Mouse (Mus musculus) heart, embryonic 14.5 days (tissue): ENCODE data around the gene Pcsk6. TPM values are rescaled to one million over a fixed set of nuclear protein-coding genes. Genes with fewer than 3 reads are reported as not detected.
A peak's percentile ranks its signal among the peaks of the same experiment; 100 is the strongest.

Experiments
- ATAC-seq: fragments of 200-750 bp; cut with Nextera tagmentation; 2 replicates; pipeline ENCODE4 v1.8.0; 2017; ENCODE audit warnings: low read depth, moderate TSS enrichment; ENCODE audit not compliant: insufficient number of reproducible peaks, insufficient read depth, low FRiP score
- H3K27ac ChIP-seq, 2 experiments: fragments of 200-500 bp in 1 of 2; fragments of 300-500 bp in 1 of 2; sonication (generic) in 1 of 2; replicated peaks in 1 of 2; 2 replicates each; pipeline ENCODE4 v1.5.1; 2012 to 2014; ENCODE audit warnings: low read depth in 2 of 2, low read length in 2 of 2, control low read depth in 1 of 2, mild to moderate bottlenecking in 1 of 2, mixed read lengths in 1 of 2; ENCODE audit not compliant: control insufficient read depth in 1 of 2, insufficient read depth in 1 of 2
- H3K27me3 ChIP-seq: fragments of 300-500 bp; sonication (generic); 2 replicates; pipeline ENCODE4 v1.6.1; 2014; ENCODE audit warnings: mild to moderate bottlenecking, low read length, control low read depth; ENCODE audit not compliant: control insufficient read depth, insufficient read depth
- H3K36me3 ChIP-seq: fragments of 300-500 bp; sonication (generic); 2 replicates; pipeline ENCODE4 v1.6.1; 2014; ENCODE audit warnings: mild to moderate bottlenecking, control low read depth, low read length, mixed read lengths; ENCODE audit not compliant: control insufficient read depth, insufficient read depth
- H3K4me1 ChIP-seq, 2 experiments: fragments of 200-500 bp in 1 of 2; fragments of 300-500 bp in 1 of 2; sonication (generic) in 1 of 2; 2 replicates each; pipeline ENCODE4 v1.6.1; 2012 to 2014; ENCODE audit warnings: low read length in 2 of 2, control low read depth in 1 of 2, mixed read lengths in 1 of 2; ENCODE audit not compliant: control insufficient read depth in 2 of 2, insufficient read depth in 2 of 2
- H3K4me2 ChIP-seq: fragments of 300-500 bp; sonication (generic); 2 replicates; pipeline ENCODE4 v1.6.1; 2014; ENCODE audit warnings: mild to moderate bottlenecking, low read length
- H3K4me3 ChIP-seq, 2 experiments: fragments of 200-500 bp in 1 of 2; fragments of 300-500 bp in 1 of 2; sonication (generic) in 1 of 2; 2 replicates each; pipeline ENCODE4 v1.5.1; 2012 to 2014; ENCODE audit warnings: low read length in 2 of 2, mild to moderate bottlenecking in 2 of 2, control low read depth in 1 of 2, low read depth in 1 of 2, moderate library complexity in 1 of 2; ENCODE audit not compliant: control insufficient read depth in 1 of 2, insufficient read depth in 1 of 2
- H3K9ac ChIP-seq: fragments of 300-500 bp; sonication (generic); 2 replicates; pipeline ENCODE4 v1.6.1; 2014; ENCODE audit warnings: mild to moderate bottlenecking, low read length
- H3K9me3 ChIP-seq: fragments of 300-500 bp; sonication (generic); 2 replicates; pipeline ENCODE4 v1.6.1; 2016; ENCODE audit warnings: low read length, control low read depth; ENCODE audit not compliant: control insufficient read depth
- WGBS: fragments of 180-500 bp; shearing (Covaris S2); extraction: QIAGEN DNeasy Blood & Tissue Kit; methylation state at CpG from one replicate; pipeline ENCODE4 v1.1.7; 2014; 5-methylcytosine and 5-hydroxymethylcytosine counted together
- polyA plus RNA-seq: library from polyadenylated mRNA; unstranded; fragments of >200 nt; fragmentation: Nextera tagmentation; extraction: Ambion mirVana; gene quantifications from 2 replicates; pipeline ENCODE4 v1.2.1, GENCODE M21; 2014

Pcsk6 gene
- polyA plus RNA-seq, 1 experiment from 2014 or later, result 3.0 TPM

DNA sequence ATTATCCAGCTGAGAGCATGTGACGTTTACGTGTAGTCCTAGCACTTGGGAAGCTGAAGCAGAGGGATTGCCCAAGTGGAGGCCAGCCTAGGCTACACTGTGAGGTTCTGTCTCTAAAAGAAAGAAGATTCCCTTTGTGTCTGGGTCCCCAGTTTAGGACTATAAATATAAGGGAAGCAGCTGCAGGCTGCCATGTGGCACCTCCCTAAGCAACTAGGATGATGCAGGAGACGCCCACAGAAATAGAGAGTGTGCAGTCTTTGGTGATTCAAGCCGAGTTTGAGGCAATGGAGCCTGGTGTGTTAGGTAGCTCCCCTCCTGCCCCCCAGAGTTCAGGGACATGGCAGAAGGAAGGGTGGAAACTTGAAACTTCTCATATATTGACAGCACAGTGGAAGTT, 226.1 kb downstream of the Pcsk6 start:
- no peaks in the 10 kb centered on the region for H3K9me3 ChIP-seq
- no peak overlapping the region for H3K4me3 ChIP-seq
- no peaks in the 10 kb centered on the region for H3K27me3 ChIP-seq
- no peak for ATAC-seq
- peaks cover 90% of the 10 kb centered on the region for H3K36me3 ChIP-seq
- 89% methylated on average over 4 of the region's 4 CpGs for WGBS
- no peak overlapping the region for H3K27ac ChIP-seq
- no peak overlapping the region for H3K9ac ChIP-seq
- H3K4me1 ChIP-seq, result no peaks in the 10 kb centered on the region
- no peak overlapping the region for H3K4me2 ChIP-seq

DNA sequence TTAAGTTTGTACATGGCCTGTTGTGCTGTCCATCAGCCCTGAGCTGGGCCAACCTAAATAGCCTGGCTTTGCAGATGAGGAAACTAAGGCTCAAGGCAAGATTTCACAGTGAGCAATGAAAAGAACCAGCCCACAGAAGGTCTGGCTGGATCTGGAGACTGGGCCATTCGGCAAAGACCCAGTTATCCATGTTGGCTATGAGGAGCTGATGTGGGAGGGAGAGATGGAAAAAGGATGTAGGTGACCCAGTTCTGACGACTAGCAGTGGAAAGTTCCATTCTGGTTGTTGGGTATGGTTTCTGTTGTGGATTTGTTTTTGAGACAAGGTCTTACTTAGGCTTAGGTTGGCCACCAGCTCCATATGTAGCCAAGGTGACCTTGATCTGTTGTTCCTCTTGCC, 226.5 kb downstream of the Pcsk6 start:
- no peak overlapping the region for H3K9ac ChIP-seq
- no peaks in the 10 kb centered on the region for H3K4me1 ChIP-seq
- ATAC-seq, result no peak
- H3K4me2 ChIP-seq, result no peak overlapping the region
- H3K9me3 ChIP-seq, result no peaks in the 10 kb centered on the region
- H3K27me3 ChIP-seq, result no peaks in the 10 kb centered on the region
- no peak overlapping the region for H3K4me3 ChIP-seq
- 74% methylated on average over 2 of the region's 2 CpGs for WGBS
- no peak overlapping the region for H3K27ac ChIP-seq
- H3K36me3 ChIP-seq, result peaks cover 86% of the 10 kb centered on the region

DNA sequence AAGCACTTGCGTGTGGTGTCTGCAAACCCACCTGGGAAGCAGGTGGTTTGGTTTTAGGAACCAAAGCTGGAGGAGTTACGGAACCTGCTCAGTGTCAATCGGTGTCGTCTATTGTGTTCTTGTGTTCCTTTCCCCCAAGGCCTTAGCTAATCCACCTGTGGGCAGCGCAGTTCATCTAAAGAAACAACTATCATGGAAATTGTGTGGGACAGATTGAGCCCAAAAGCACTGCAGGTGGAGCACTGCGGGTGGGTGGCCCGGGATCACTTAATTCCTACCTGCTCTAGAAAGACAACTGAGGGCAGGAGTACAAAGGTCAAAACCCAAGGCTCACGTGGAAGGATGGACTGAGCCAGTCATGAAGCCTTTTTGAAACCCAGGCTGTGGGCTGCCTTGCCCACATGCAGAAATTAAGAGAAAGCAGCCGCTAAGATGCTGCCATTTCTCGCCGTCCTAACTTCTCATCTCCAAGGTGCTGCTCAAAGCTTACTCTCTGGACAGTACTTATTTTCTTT, 229.2 kb downstream of the Pcsk6 start:
- Histone ChIP-seq H3K36me3 (peaks cover 60% of the 10 kb centered on the region), H3K4me2 (no peak overlapping the region), H3K27me3 (no peaks in the 10 kb centered on the region), H3K4me1 (no peaks in the 10 kb centered on the region), H3K4me3 (no peak overlapping the region), H3K9ac (no peak overlapping the region), H3K27ac (no peak overlapping the region), H3K9me3 (no peaks in the 10 kb centered on the region)
- 89% methylated on average over 11 of the region's 11 CpGs for WGBS
- ATAC-seq, result no peak

DNA sequence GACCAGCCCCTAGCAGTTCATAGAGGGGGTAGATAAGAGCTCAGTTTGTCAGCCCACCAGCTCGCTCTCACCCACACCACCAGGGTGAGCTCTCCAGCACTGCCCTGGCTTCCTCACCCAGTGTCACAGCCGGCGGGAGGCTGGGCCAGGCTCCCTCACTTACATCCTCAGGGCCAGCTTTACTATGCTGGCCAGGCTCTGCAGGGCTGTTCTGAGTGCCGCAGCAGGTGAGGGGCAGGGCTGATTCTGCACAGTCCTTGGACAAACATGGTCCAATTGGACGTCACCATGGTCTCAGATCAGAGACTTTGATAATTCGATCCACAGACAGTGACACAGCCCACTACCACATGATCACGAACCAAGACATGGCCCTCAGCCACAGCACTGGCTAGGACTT, 230.0 kb downstream of the Pcsk6 start:
- Histone ChIP-seq H3K27ac (no peak overlapping the region), H3K4me3 (no peak overlapping the region), H3K4me1 (no peaks in the 10 kb centered on the region), H3K4me2 (no peak overlapping the region), H3K36me3 (peaks cover 51% of the 10 kb centered on the region), H3K9me3 (no peaks in the 10 kb centered on the region), H3K9ac (no peak overlapping the region), H3K27me3 (no peaks in the 10 kb centered on the region)
- 84% methylated on average over 7 of the region's 7 CpGs for WGBS
- ATAC-seq, result 0 out of 2 replicates have a peak, but pooled peaks have one; percentile 41

DNA sequence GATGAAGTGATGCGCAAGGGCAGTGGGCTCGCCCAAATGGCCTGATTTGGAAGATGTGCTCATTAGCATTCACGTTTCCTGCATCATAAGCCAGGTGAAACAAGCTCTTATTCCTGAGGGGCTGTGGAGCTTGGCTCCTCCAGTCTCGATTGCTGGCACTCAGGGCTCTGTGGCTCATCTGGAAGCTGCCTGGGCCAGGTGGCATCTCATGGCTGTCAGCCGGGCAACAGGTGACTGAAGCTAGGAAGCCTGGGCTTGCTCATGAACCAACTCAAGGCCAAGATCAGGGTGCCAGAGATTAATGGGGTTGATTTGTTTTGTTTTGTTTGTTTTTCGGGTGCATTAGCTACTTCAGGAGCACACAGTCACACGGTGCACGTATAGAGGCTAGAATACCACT, 231.1 kb downstream of the Pcsk6 start:
- no peak for ATAC-seq
- no peak overlapping the region for H3K4me2 ChIP-seq
- WGBS, result 89% methylated on average over 8 of the region's 8 CpGs
- no peak overlapping the region for H3K27ac ChIP-seq
- no peaks in the 10 kb centered on the region for H3K4me1 ChIP-seq
- no peaks in the 10 kb centered on the region for H3K27me3 ChIP-seq
- H3K36me3 ChIP-seq, result peaks cover 40% of the 10 kb centered on the region
- H3K4me3 ChIP-seq, result no peak overlapping the region
- H3K9me3 ChIP-seq, result no peaks in the 10 kb centered on the region
- H3K9ac ChIP-seq, result no peak overlapping the region

DNA sequence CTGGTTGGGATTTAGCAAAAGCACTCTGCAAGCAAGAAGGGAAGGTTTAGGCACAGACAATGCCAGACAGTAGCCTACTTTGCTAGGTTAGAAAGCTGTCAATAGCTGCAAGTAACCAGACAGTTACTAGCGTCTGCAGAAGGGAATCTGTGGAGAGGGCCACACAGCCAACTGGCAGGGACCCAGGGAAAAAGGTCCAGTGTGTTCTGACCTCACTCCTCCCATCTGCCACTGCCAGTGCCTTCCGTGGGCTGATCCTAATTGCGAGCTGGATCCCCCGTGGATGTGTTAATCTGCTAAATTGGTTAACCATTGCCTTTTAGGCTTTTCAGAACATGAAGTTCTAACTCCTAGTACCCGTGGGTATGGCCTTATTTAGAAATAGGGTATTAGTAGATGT, 232.6 kb downstream of the Pcsk6 start:
- Histone ChIP-seq H3K4me2 (no peak overlapping the region), H3K36me3 (peaks cover 26% of the 10 kb centered on the region), H3K9ac (no peak overlapping the region), H3K4me1 (no peaks in the 10 kb centered on the region), H3K4me3 (no peak overlapping the region), H3K27ac (no peak overlapping the region), H3K9me3 (no peaks in the 10 kb centered on the region), H3K27me3 (no peaks in the 10 kb centered on the region)
- ATAC-seq, result no peak
- WGBS, result 71% methylated on average over 5 of the region's 5 CpGs

DNA sequence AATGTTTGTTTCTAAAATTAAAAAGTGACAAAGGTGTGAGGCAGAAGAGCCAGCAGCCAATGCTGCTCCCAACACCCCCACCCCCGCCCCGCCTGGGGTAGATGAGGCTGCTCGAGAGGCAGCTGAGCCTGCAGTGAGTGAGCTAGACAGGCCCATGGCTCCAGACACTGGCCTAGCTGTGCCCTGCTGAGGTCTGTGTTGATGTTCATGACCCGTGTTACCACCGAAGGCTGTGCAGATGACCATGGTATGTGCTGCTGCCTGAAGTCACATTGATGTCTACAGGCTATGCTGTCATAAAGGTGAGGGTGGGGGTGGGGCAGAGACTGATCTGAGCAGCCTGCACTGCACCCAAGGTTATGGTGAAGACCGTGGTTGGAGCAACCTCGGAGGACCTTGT, 237.3 kb downstream of the Pcsk6 start:
- Histone ChIP-seq H3K9me3 (no peaks in the 10 kb centered on the region), H3K4me2 (no peak overlapping the region), H3K36me3 (no peaks in the 10 kb centered on the region), H3K27me3 (no peaks in the 10 kb centered on the region), H3K9ac (no peak overlapping the region), H3K4me3 (no peak overlapping the region), H3K4me1 (no peaks in the 10 kb centered on the region), H3K27ac (no peak overlapping the region)
- no peak for ATAC-seq
- 79% methylated on average over 7 of the region's 7 CpGs for WGBS
